Mouse (Mus musculus) spleen, adult 2 months (tissue): ENCODE measurements around the gene Pde1c. TPM values are rescaled to one million over a fixed set of nuclear protein-coding genes. Genes with fewer than 3 reads are reported as not detected.
A peak's percentile ranks its signal among the peaks of the same experiment; 100 is the strongest.
"Not testable (repeated sequence)": the region's sequence is repeated elsewhere in the genome, so short reads cannot be mapped to it uniquely, and the experiment has no call there.

Source experiments
- DNase-seq, 2 experiments: peaks; one replicate each; pipeline versions ENCODE4 v3.0.0 to v3.0.0-alpha.2; 2012 to 2021; ENCODE audit warnings: low spot score in 2 of 2, low read depth in 1 of 2
- H3K27ac ChIP-seq: fragments of 200-500 bp; 2 replicates; pipeline ENCODE4 v1.5.1; 2012; ENCODE audit warnings: low read length, inconsistent platforms; ENCODE audit not compliant: insufficient read depth
- H3K27me3 ChIP-seq: fragments of 200-500 bp; 2 replicates; pipeline ENCODE4 v1.6.1; 2012; ENCODE audit warnings: mild to moderate bottlenecking, moderate library complexity, low read length, inconsistent platforms; ENCODE audit not compliant: control insufficient read depth, insufficient read depth
- H3K36me3 ChIP-seq: fragments of 200-500 bp; 2 replicates; pipeline ENCODE4 v1.6.1; 2012; ENCODE audit warnings: mild to moderate bottlenecking, low read length, inconsistent platforms; ENCODE audit not compliant: control insufficient read depth, insufficient read depth
- H3K4me1 ChIP-seq: fragments of 200-500 bp; 2 replicates; pipeline ENCODE4 v1.6.1; 2011; ENCODE audit warnings: inconsistent platforms; ENCODE audit not compliant: control insufficient read depth, insufficient read depth, insufficient read length
- H3K4me3 ChIP-seq: fragments of 200-500 bp; 2 replicates; pipeline ENCODE4 v1.5.1; 2011; ENCODE audit warnings: mild to moderate bottlenecking, inconsistent platforms; ENCODE audit not compliant: insufficient read depth, insufficient read length; ENCODE audit errors: extremely low read depth
- CTCF ChIP-seq: fragments of 200-500 bp; IDR thresholded peaks from 2 replicates; pipeline ENCODE4 v1.5.1; 2011; ENCODE audit warnings: mild to moderate bottlenecking, inconsistent platforms; ENCODE audit not compliant: insufficient read depth, insufficient read length, insufficient replicate concordance; ENCODE audit errors: extremely low read depth
- POLR2A ChIP-seq: fragments of 200-500 bp; IDR thresholded peaks from 2 replicates; pipeline ENCODE4 v1.6.1; 2011; ENCODE audit warnings: low read depth, low read length, inconsistent platforms
- WGBS: fragments of 180-500 bp; shearing (Covaris S2); methylation state at CpG from one replicate; pipeline ENCODE4 v1.1.7; 2018; 5-methylcytosine and 5-hydroxymethylcytosine counted together
- polyA plus RNA-seq: library from polyadenylated mRNA; depleted of rRNA; stranded (reverse); fragments of >200 nt; gene quantifications from 2 replicates; pipeline ENCODE4 v1.2.3, GENCODE M21; 2012; rRNA removed

Gene Pde1c
- polyA plus RNA-seq = 0.04 and 0.08 TPM in 2 replicates

- H3K27ac ChIP-seq = no peak within 1 kb of the TSS
- peak within 1 kb of the TSS; percentile 52 for H3K4me3 ChIP-seq
- peaks cover 4% of the 10 kb centered on the region; the same call in 1 of the 2 replicates for H3K4me1 ChIP-seq
- H3K36me3 ChIP-seq = no peaks in the 10 kb centered on the region
- peaks cover 2% of the 10 kb centered on the region; the same call in 1 of the 2 replicates for H3K27me3 ChIP-seq
- WGBS = 1% methylated on average over 48 of the region's 48 CpGs
- TF ChIP-seq CTCF (no peak), POLR2A (no peak)
- peak in 1 of 2 experiments; percentile 18 for DNase-seq
These were observed at the start of gene Pde1c for GRCm38 (mm10) chr6:56568470-56569372. Gene Pde1c (minus strand): TSS chr6:56569103.

GRCm38 (mm10) chr6:56616982-56617613, 48.2 kb upstream of the Pde1c start:
- Histone ChIP-seq H3K4me3 (no peak overlapping the region), H3K27me3 (no peaks in the 10 kb centered on the region), H3K36me3 (no peaks in the 10 kb centered on the region), H3K27ac (no peak overlapping the region), H3K4me1 (no peaks in the 10 kb centered on the region)
- TF ChIP-seq CTCF (no peak), POLR2A (no peak)
- no peak for DNase-seq
- 3% methylated on average over 7 of the region's 7 CpGs for WGBS

GRCm38 (mm10) chr6:56616228-56616981, 47.5 kb upstream of the Pde1c start:
- no peaks in the 10 kb centered on the region for H3K36me3 ChIP-seq
- no peak for DNase-seq
- WGBS = 45% methylated on average over 10 of the region's 10 CpGs
- no peaks in the 10 kb centered on the region for H3K27me3 ChIP-seq
- H3K4me3 ChIP-seq = no peak overlapping the region
- no peaks in the 10 kb centered on the region for H3K4me1 ChIP-seq
- TF ChIP-seq POLR2A (no peak), CTCF (no peak)
- no peak overlapping the region for H3K27ac ChIP-seq

- H3K27me3 ChIP-seq, H3K36me3 ChIP-seq, DNase-seq, H3K4me1 ChIP-seq, H3K4me3 ChIP-seq, H3K27ac ChIP-seq: not testable (repeated sequence)
- 74% methylated on average over 1 of the region's 1 CpGs for WGBS
These were observed 40.6 kb upstream of the Pde1c start for GRCm38 (mm10) chr6:56609529-56609928.

GRCm38 (mm10) chr6:56608277-56608676, 39.4 kb upstream of the Pde1c start:
- Histone ChIP-seq H3K27me3 (no peaks in the 10 kb centered on the region), H3K4me1 (no peaks in the 10 kb centered on the region), H3K4me3 (no peak overlapping the region), H3K27ac (no peak overlapping the region), H3K36me3 (no peaks in the 10 kb centered on the region)
- 8% methylated on average over 4 of the region's 4 CpGs for WGBS
- DNase-seq = peak; percentile 7 to 23
- TF ChIP-seq CTCF (peak; percentile 44; the same call in 1 of the 2 replicates), POLR2A (no peak)

GRCm38 (mm10) chr6:56579568-56579967, 10.7 kb upstream of the Pde1c start:
- 43% methylated on average over 1 of the region's 1 CpGs for WGBS
- DNase-seq = no peak
- Histone ChIP-seq H3K4me1 (no peaks in the 10 kb centered on the region), H3K27ac (no peak overlapping the region), H3K4me3 (no peak overlapping the region), H3K27me3 (no peaks in the 10 kb centered on the region), H3K36me3 (no peaks in the 10 kb centered on the region)
- no peak for TF ChIP-seq CTCF
- no peak for TF ChIP-seq POLR2A
